Mouse (Mus musculus) stomach, embryonic 15.5 days (tissue): ENCODE data around the gene Crispld2. TPM values are rescaled to one million over a fixed set of nuclear protein-coding genes. Genes with fewer than 3 reads are reported as not detected.

ENCODE experiments used
- ATAC-seq: fragments of 200-750 bp; cut with Nextera tagmentation; 2 replicates; pipeline ENCODE4 v1.8.0; 2017; ENCODE audit warnings: low read depth, moderate number of reproducible peaks, moderate TSS enrichment; ENCODE audit not compliant: insufficient read depth, low FRiP score
- H3K27ac ChIP-seq: fragments of 300-500 bp; sonication (generic); 2 replicates; pipeline ENCODE4 v1.5.1; 2015; ENCODE audit warnings: mild to moderate bottlenecking, inconsistent platforms
- H3K27me3 ChIP-seq: fragments of 300-500 bp; sonication (generic); replicated peaks from 2 replicates; pipeline ENCODE4 v1.6.1; 2015; ENCODE audit warnings: inconsistent platforms
- H3K36me3 ChIP-seq: fragments of 300-500 bp; sonication (generic); 2 replicates; pipeline ENCODE4 v1.6.1; 2015; ENCODE audit warnings: inconsistent platforms
- H3K4me1 ChIP-seq: fragments of 300-500 bp; sonication (generic); 2 replicates; pipeline ENCODE4 v1.6.1; 2015; ENCODE audit warnings: inconsistent platforms
- H3K4me2 ChIP-seq: fragments of 300-500 bp; sonication (generic); 2 replicates; pipeline ENCODE4 v1.6.1; 2015; ENCODE audit warnings: mild to moderate bottlenecking, inconsistent platforms
- H3K4me3 ChIP-seq: fragments of 300-500 bp; sonication (generic); replicated peaks from 2 replicates; pipeline ENCODE4 v1.5.1; 2015; ENCODE audit warnings: inconsistent platforms
- H3K9ac ChIP-seq: fragments of 300-500 bp; sonication (generic); 2 replicates; pipeline ENCODE4 v1.6.1; 2015; ENCODE audit warnings: inconsistent platforms
- H3K9me3 ChIP-seq: fragments of 300-500 bp; sonication (generic); 2 replicates; pipeline ENCODE4 v1.6.1; 2016; ENCODE audit warnings: inconsistent platforms
- WGBS: fragments of 180-500 bp; shearing (Covaris S2); methylation state at CpG from one replicate; pipeline ENCODE4 v1.1.7; 2015; 5-methylcytosine and 5-hydroxymethylcytosine counted together
- polyA plus RNA-seq: library from polyadenylated mRNA; unstranded; fragments of >200 nt; fragmentation: Nextera tagmentation; extraction: Ambion mirVana; gene quantifications from 2 replicates; pipeline ENCODE4 v1.2.1, GENCODE M21; 2015

Crispld2 gene
- polyA plus RNA-seq, 1 experiment from 2014 or later: 34.5 TPM

- H3K36me3 ChIP-seq: no peaks in the 10 kb centered on the region
- H3K9ac ChIP-seq: no peak overlapping the region
- ATAC-seq: no peak
- no peaks in the 10 kb centered on the region for H3K9me3 ChIP-seq
- H3K27me3 ChIP-seq: no peaks in the 10 kb centered on the region
- no peak overlapping the region for H3K4me2 ChIP-seq
- H3K4me3 ChIP-seq: no peak overlapping the region
- peaks cover 14% of the 10 kb centered on the region for H3K4me1 ChIP-seq
- 82% methylated on average over 8 of the region's 8 CpGs for WGBS
- H3K27ac ChIP-seq: no peak overlapping the region
Observed at GRCm38 (mm10) chr8:120037611-120038010, 45.4 kb downstream of the Crispld2 start.

GRCm38 (mm10) chr8:120038741-120039140, 46.5 kb downstream of the Crispld2 start:
- 94% methylated on average over 12 of the region's 12 CpGs for WGBS
- Histone ChIP-seq H3K27me3 (no peaks in the 10 kb centered on the region), H3K27ac (no peak overlapping the region), H3K36me3 (no peaks in the 10 kb centered on the region), H3K4me1 (peaks cover 14% of the 10 kb centered on the region), H3K4me2 (no peak overlapping the region), H3K9me3 (no peaks in the 10 kb centered on the region), H3K4me3 (no peak overlapping the region), H3K9ac (no peak overlapping the region)
- no peak for ATAC-seq

- no peak overlapping the region for H3K9ac ChIP-seq
- 77% methylated on average over 11 of the region's 11 CpGs for WGBS
- H3K4me1 ChIP-seq: peaks cover 14% of the 10 kb centered on the region
- no peaks in the 10 kb centered on the region for H3K36me3 ChIP-seq
- H3K27me3 ChIP-seq: no peaks in the 10 kb centered on the region
- H3K9me3 ChIP-seq: no peaks in the 10 kb centered on the region
- no peak overlapping the region for H3K27ac ChIP-seq
- no peak for ATAC-seq
- H3K4me3 ChIP-seq: no peak overlapping the region
- no peak overlapping the region for H3K4me2 ChIP-seq
Observed at GRCm38 (mm10) chr8:120039313-120039919, 47.2 kb downstream of the Crispld2 start.

GRCm38 (mm10) chr8:120040861-120041260, 48.6 kb downstream of the Crispld2 start:
- ATAC-seq: peak; percentile 27; the same call in 1 of the 2 replicates
- Histone ChIP-seq H3K9me3 (no peaks in the 10 kb centered on the region), H3K9ac (no peak overlapping the region), H3K27ac (no peak overlapping the region), H3K4me1 (peaks cover 14% of the 10 kb centered on the region), H3K36me3 (no peaks in the 10 kb centered on the region), H3K4me2 (no peak overlapping the region), H3K27me3 (no peaks in the 10 kb centered on the region), H3K4me3 (no peak overlapping the region)
- 70% methylated on average over 1 of the region's 1 CpGs for WGBS

GRCm38 (mm10) chr8:120042542-120043312, 50.5 kb downstream of the Crispld2 start:
- no peaks in the 10 kb centered on the region for H3K9me3 ChIP-seq
- H3K27me3 ChIP-seq: no peaks in the 10 kb centered on the region
- ATAC-seq: no peak
- 63% methylated on average over 10 of the region's 10 CpGs for WGBS
- H3K9ac ChIP-seq: no peak overlapping the region
- no peak overlapping the region for H3K4me2 ChIP-seq
- H3K27ac ChIP-seq: no peak overlapping the region
- no peaks in the 10 kb centered on the region for H3K36me3 ChIP-seq
- H3K4me3 ChIP-seq: no peak overlapping the region
- peaks cover 10% of the 10 kb centered on the region for H3K4me1 ChIP-seq

- H3K4me1 ChIP-seq: peaks cover 10% of the 10 kb centered on the region
- H3K36me3 ChIP-seq: no peaks in the 10 kb centered on the region
- H3K27me3 ChIP-seq: no peaks in the 10 kb centered on the region
- no peak overlapping the region for H3K4me2 ChIP-seq
- WGBS: 89% methylated on average over 8 of the region's 8 CpGs
- no peak for ATAC-seq
- H3K27ac ChIP-seq: no peak overlapping the region
- H3K9me3 ChIP-seq: no peaks in the 10 kb centered on the region
- no peak overlapping the region for H3K9ac ChIP-seq
- H3K4me3 ChIP-seq: no peak overlapping the region
Observed at GRCm38 (mm10) chr8:120044907-120045306, 52.7 kb downstream of the Crispld2 start.

GRCm38 (mm10) chr8:120045471-120045870, 53.2 kb downstream of the Crispld2 start:
- no peak for ATAC-seq
- Histone ChIP-seq H3K36me3 (no peaks in the 10 kb centered on the region), H3K9me3 (no peaks in the 10 kb centered on the region), H3K27me3 (no peaks in the 10 kb centered on the region), H3K4me1 (peaks cover 10% of the 10 kb centered on the region), H3K4me3 (no peak overlapping the region), H3K4me2 (no peak overlapping the region), H3K27ac (no peak overlapping the region), H3K9ac (no peak overlapping the region)
- 58% methylated on average over 5 of the region's 5 CpGs for WGBS

GRCm38 (mm10) chr8:120046258-120047020, 54.2 kb downstream of the Crispld2 start:
- H3K4me1 ChIP-seq: peaks cover 10% of the 10 kb centered on the region
- no peak overlapping the region for H3K4me3 ChIP-seq
- WGBS: 56% methylated on average over 14 of the region's 14 CpGs
- H3K36me3 ChIP-seq: no peaks in the 10 kb centered on the region
- H3K9me3 ChIP-seq: no peaks in the 10 kb centered on the region
- no peak for ATAC-seq
- H3K27ac ChIP-seq: peak overlapping the region; percentile 52; the same call in 1 of the 2 replicates
- no peak overlapping the region for H3K9ac ChIP-seq
- no peak overlapping the region for H3K4me2 ChIP-seq
- no peaks in the 10 kb centered on the region for H3K27me3 ChIP-seq

GRCm38 (mm10) chr8:120049949-120050348, 57.7 kb downstream of the Crispld2 start:
- Histone ChIP-seq H3K27ac (no peak overlapping the region), H3K4me2 (no peak overlapping the region), H3K9me3 (no peaks in the 10 kb centered on the region), H3K4me3 (no peak overlapping the region), H3K4me1 (peaks cover 10% of the 10 kb centered on the region), H3K27me3 (no peaks in the 10 kb centered on the region), H3K36me3 (no peaks in the 10 kb centered on the region), H3K9ac (no peak overlapping the region)
- ATAC-seq: no peak
- WGBS: 84% methylated on average over 13 of the region's 13 CpGs

- Histone ChIP-seq H3K27ac (no peak overlapping the region), H3K4me1 (peaks cover 10% of the 10 kb centered on the region), H3K9me3 (no peaks in the 10 kb centered on the region), H3K4me2 (no peak overlapping the region), H3K36me3 (no peaks in the 10 kb centered on the region), H3K4me3 (no peak overlapping the region), H3K27me3 (no peaks in the 10 kb centered on the region), H3K9ac (no peak overlapping the region)
- WGBS: 71% methylated on average over 10 of the region's 10 CpGs
- ATAC-seq: no peak
Observed at GRCm38 (mm10) chr8:120050376-120050775, 58.1 kb downstream of the Crispld2 start.

- Histone ChIP-seq H3K9me3 (no peaks in the 10 kb centered on the region), H3K4me3 (no peak overlapping the region)
Observed at GRCm38 (mm10) chr8:120051006-120051405, 58.8 kb downstream of the Crispld2 start.

GRCm38 (mm10) chr8:120051908-120052307, 59.7 kb downstream of the Crispld2 start:
- Histone ChIP-seq H3K4me1 (no peaks in the 10 kb centered on the region; the same call in 1 of the 2 replicates), H3K36me3 (no peaks in the 10 kb centered on the region), H3K9me3 (no peaks in the 10 kb centered on the region), H3K4me3 (no peak overlapping the region), H3K27me3 (no peaks in the 10 kb centered on the region), H3K4me2 (no peak overlapping the region), H3K9ac (no peak overlapping the region), H3K27ac (no peak overlapping the region; the same call in 1 of the 2 replicates)
- WGBS: 64% methylated on average over 4 of the region's 4 CpGs
- ATAC-seq: no peak

More at GRCm38 (mm10) chr8:120051006-120051405, 58.8 kb downstream of the Crispld2 start:
- Histone ChIP-seq H3K4me2 (no peak overlapping the region), H3K4me1 (peaks cover 7% of the 10 kb centered on the region), H3K27me3 (no peaks in the 10 kb centered on the region), H3K9ac (no peak overlapping the region), H3K27ac (no peak overlapping the region), H3K36me3 (no peaks in the 10 kb centered on the region)
- ATAC-seq: no peak
- 50% methylated on average over 4 of the region's 4 CpGs for WGBS
